Mouse (Mus musculus) MEL (cell line): Measurements from ENCODE around the gene Upk3a. TPM values are rescaled to one million over a fixed set of nuclear protein-coding genes. Genes with fewer than 3 reads are reported as not detected.

Experiments
- DNase-seq: peaks from one replicate; pipeline ENCODE4 v3.0.0; 2011; ENCODE audit warnings: low read depth, low spot score
- H3K27ac ChIP-seq: 2 replicates; pipeline ENCODE4 v1.5.1; 2012; ENCODE audit warnings: low read depth, mild to moderate bottlenecking, control low read depth, low read length, moderate library complexity; ENCODE audit not compliant: control insufficient read depth
- H3K27me3 ChIP-seq, 2 experiments: fragments of 150-350 bp in 1 of 2; sonication (generic) in 1 of 2; 2 replicates each; pipeline ENCODE4 v1.6.1; 2012; ENCODE audit warnings: low read length in 2 of 2, mild to moderate bottlenecking in 2 of 2, improper control_type of control experiment in 1 of 2, moderate library complexity in 1 of 2; ENCODE audit not compliant: insufficient read depth in 2 of 2, control insufficient read depth in 1 of 2
- H3K36me3 ChIP-seq, 2 experiments: 2 replicates each; pipeline ENCODE4 v1.6.1; 2012 to 2014; ENCODE audit warnings: low read length in 2 of 2, improper control_type of control experiment in 1 of 2, inconsistent platforms in 1 of 2, mild to moderate bottlenecking in 1 of 2; ENCODE audit not compliant: insufficient read depth in 2 of 2, control insufficient read depth in 1 of 2
- H3K4me1 ChIP-seq, 2 experiments: fragments of 150-350 bp in 1 of 2; sonication (generic) in 1 of 2; 2 replicates each; pipeline ENCODE4 v1.6.1; 2012; ENCODE audit warnings: low read length in 2 of 2, improper control_type of control experiment in 1 of 2, mild to moderate bottlenecking in 1 of 2; ENCODE audit not compliant: insufficient read depth in 2 of 2, control insufficient read depth in 1 of 2
- H3K4me3 ChIP-seq, 2 experiments: fragments of 150-350 bp in 1 of 2; sonication (generic) in 1 of 2; 2 replicates each; pipeline ENCODE4 v1.5.1; 2012; ENCODE audit warnings: low read depth in 2 of 2, low read length in 2 of 2, mild to moderate bottlenecking in 2 of 2, moderate library complexity in 2 of 2, control low read depth in 1 of 2, improper control_type of control experiment in 1 of 2; ENCODE audit not compliant: control insufficient read depth in 1 of 2, insufficient read depth in 1 of 2
- H3K79me2 ChIP-seq: 2 replicates; pipeline ENCODE4 v1.6.1; 2012; ENCODE audit warnings: mild to moderate bottlenecking, low read length, moderate library complexity; ENCODE audit not compliant: control insufficient read depth, poor library complexity, insufficient read depth
- H3K9ac ChIP-seq: 2 replicates; pipeline ENCODE4 v1.6.1; 2012; ENCODE audit warnings: low read depth, mild to moderate bottlenecking, control low read depth, low read length, moderate library complexity; ENCODE audit not compliant: control insufficient read depth, poor library complexity, severe bottlenecking
- H3K9me3 ChIP-seq: fragments of 150-350 bp; sonication (generic); replicated peaks from 2 replicates; pipeline ENCODE4 v1.6.1; 2012; ENCODE audit warnings: mild to moderate bottlenecking, low read length, improper control_type of control experiment, moderate library complexity; ENCODE audit not compliant: insufficient read depth
- BHLHE40 ChIP-seq: IDR thresholded peaks from 2 replicates; pipeline ENCODE4 v1.6.1; 2012; ENCODE audit warnings: low read depth, mild to moderate bottlenecking, inconsistent platforms, low read length, improper control_type of control experiment, borderline replicate concordance
- CHD2 ChIP-seq: IDR thresholded peaks from 2 replicates; pipeline ENCODE4 v1.6.1; 2011; ENCODE audit warnings: low read length, improper control_type of control experiment
- CTCF ChIP-seq, 3 experiments: IDR thresholded peaks in 2 of 3; conservative IDR thresholded peaks in 1 of 3; 2 replicates each; pipeline ENCODE4 v1.5.1; 2011 to 2012; ENCODE audit warnings: low read length in 3 of 3, low read depth in 2 of 3, mild to moderate bottlenecking in 2 of 3, improper control_type of control experiment in 1 of 3, inconsistent platforms in 1 of 3, mixed read lengths in 1 of 3, moderate library complexity in 1 of 3; ENCODE audit not compliant: control insufficient read depth in 1 of 3, insufficient read depth in 1 of 3, poor library complexity in 1 of 3, severe bottlenecking in 1 of 3
- E2F4 ChIP-seq: IDR thresholded peaks from 2 replicates; pipeline ENCODE4 v1.6.1; 2011; ENCODE audit warnings: low read depth, low read length, improper control_type of control experiment, borderline replicate concordance
- ELF1 ChIP-seq: IDR thresholded peaks from 2 replicates; pipeline ENCODE4 v1.6.1; 2014; ENCODE audit warnings: low read depth, mild to moderate bottlenecking, inconsistent platforms, low read length, improper control_type of control experiment, moderate library complexity
- ETS1 ChIP-seq: IDR thresholded peaks from 2 replicates; pipeline ENCODE4 v1.6.1; 2012; ENCODE audit warnings: low read depth, mild to moderate bottlenecking, inconsistent platforms, low read length, improper control_type of control experiment, moderate library complexity
- GABPA ChIP-seq: IDR thresholded peaks from 2 replicates; pipeline ENCODE4 v1.6.1; 2012; ENCODE audit warnings: low read depth, mild to moderate bottlenecking, inconsistent platforms, low read length, improper control_type of control experiment, moderate library complexity
- GATA1 ChIP-seq: IDR thresholded peaks from 2 replicates; pipeline ENCODE4 v1.6.1; 2011; ENCODE audit warnings: low read depth, low read length, improper control_type of control experiment
- HCFC1 ChIP-seq: IDR thresholded peaks from 2 replicates; pipeline ENCODE4 v1.6.1; 2012; ENCODE audit warnings: low read depth, mild to moderate bottlenecking, inconsistent platforms, low read length, improper control_type of control experiment, moderate library complexity
- MAX ChIP-seq: IDR thresholded peaks from 2 replicates; pipeline ENCODE4 v1.6.1; 2011; ENCODE audit warnings: low read length, improper control_type of control experiment
- MEF2A ChIP-seq: IDR thresholded peaks from 2 replicates; pipeline ENCODE4 v1.6.1; 2014; ENCODE audit warnings: low read depth, mild to moderate bottlenecking, inconsistent platforms, low read length, improper control_type of control experiment; ENCODE audit not compliant: poor library complexity, insufficient replicate concordance, severe bottlenecking; ENCODE audit errors: extremely low read depth
- MYC ChIP-seq: IDR thresholded peaks from 2 replicates; pipeline ENCODE4 v1.6.1; 2011; ENCODE audit warnings: low read depth, mild to moderate bottlenecking, low read length, improper control_type of control experiment, moderate library complexity
- NELFE ChIP-seq: IDR thresholded peaks from 2 replicates; pipeline ENCODE4 v1.6.1; 2011; ENCODE audit warnings: low read depth, low read length, improper control_type of control experiment
- NRF1 ChIP-seq: IDR thresholded peaks from 2 replicates; pipeline ENCODE4 v1.6.1; 2014; ENCODE audit warnings: low read depth, mild to moderate bottlenecking, inconsistent platforms, low read length, improper control_type of control experiment, moderate library complexity; ENCODE audit not compliant: poor library complexity, insufficient read depth, severe bottlenecking
- POLR2AphosphoS5 ChIP-seq: IDR thresholded peaks from 2 replicates; pipeline ENCODE4 v1.6.1; 2012; ENCODE audit warnings: low read depth, borderline replicate concordance, mild to moderate bottlenecking, inconsistent platforms, low read length, moderate library complexity, mixed read lengths
- RAD21 ChIP-seq: IDR thresholded peaks from 2 replicates; pipeline ENCODE4 v1.6.1; 2011; ENCODE audit warnings: mild to moderate bottlenecking, low read depth, low read length, improper control_type of control experiment
- SMC3 ChIP-seq: IDR thresholded peaks from 2 replicates; pipeline ENCODE4 v1.6.1; 2011; ENCODE audit warnings: low read depth, low read length, improper control_type of control experiment
- TBP ChIP-seq: IDR thresholded peaks from 2 replicates; pipeline ENCODE4 v1.8.0; 2011; ENCODE audit warnings: low read depth, low read length, improper control_type of control experiment
- TCF12 ChIP-seq: IDR thresholded peaks from 2 replicates; pipeline ENCODE4 v1.6.1; 2014; ENCODE audit warnings: low read depth, mild to moderate bottlenecking, inconsistent platforms, low read length, improper control_type of control experiment, moderate library complexity
- USF1 ChIP-seq: IDR thresholded peaks from 2 replicates; pipeline ENCODE4 v1.6.1; 2014; ENCODE audit warnings: low read depth, mild to moderate bottlenecking, inconsistent platforms, low read length, improper control_type of control experiment, moderate library complexity
- ZC3H11A ChIP-seq: IDR thresholded peaks from 2 replicates; pipeline ENCODE4 v1.6.1; 2012; ENCODE audit warnings: low read depth, mild to moderate bottlenecking, inconsistent platforms, low read length, improper control_type of control experiment
- ZKSCAN1 ChIP-seq: IDR thresholded peaks from 2 replicates; pipeline ENCODE4 v1.6.1; 2012; ENCODE audit warnings: low read depth, mild to moderate bottlenecking, inconsistent platforms, low read length, improper control_type of control experiment, moderate library complexity
- ZMIZ1 ChIP-seq: IDR thresholded peaks from 2 replicates; pipeline ENCODE4 v1.6.1; 2012; ENCODE audit warnings: low read depth, mild to moderate bottlenecking, inconsistent platforms, low read length, improper control_type of control experiment, moderate library complexity
- ZNF384 ChIP-seq: IDR thresholded peaks from 2 replicates; pipeline ENCODE4 v1.6.1; 2012; ENCODE audit warnings: low read depth, mild to moderate bottlenecking, inconsistent platforms, low read length, improper control_type of control experiment
- polyA plus RNA-seq, 2 experiments: library from polyadenylated mRNA; stranded (reverse) in 1 of 2; unstranded in 1 of 2; fragments of >175 nt in 1 of 2; fragments of >200 nt in 1 of 2; gene quantifications; 2 replicates each; pipeline versions ENCODE4 v1.2.1 to v1.2.4; 2012; ENCODE audit warnings: low replicate concordance in 2 of 2, low read depth in 1 of 2; ENCODE audit not compliant: insufficient read length in 2 of 2, insufficient read depth in 1 of 2, missing spikeins in 1 of 2
- total RNA-seq: library from RNA; depleted of rRNA; stranded (reverse); fragments of 300-350 nt; gene quantifications from 2 replicates; pipeline ENCODE4 v1.2.3, GENCODE M21; 2012

The Upk3a gene
- total and polyA plus RNA-seq, 3 experiments = not detected

- DNase-seq = no peak
- Histone ChIP-seq H3K4me3 (no peak overlapping the region), H3K36me3 (no peaks in the 10 kb centered on the region), H3K4me1 (no peaks in the 10 kb centered on the region), H3K79me2 (no peaks in the 10 kb centered on the region), H3K9me3 (no peaks in the 10 kb centered on the region), H3K27me3 (no peaks in the 10 kb centered on the region; a peak in 1 of 4 replicates), H3K27ac (no peak overlapping the region), H3K9ac (no peak overlapping the region)
- TF ChIP-seq E2F4 (no peak), ETS1 (no peak), NELFE (no peak), SMC3 (no peak), ELF1 (no peak), ZC3H11A (no peak), ZNF384 (no peak), MAX (no peak), RAD21 (no peak), NRF1 (no peak), BHLHE40 (no peak), CTCF (IDR thresholded peaks at IDR 0.05 in 2 of 3, conservative IDR thresholded peaks at IDR 0.05 in 1 of 3; ENCODE audit: control insufficient read depth in 1 of 3, insufficient read depth in 1 of 3, low read depth in 2 of 3, low read length in 3 of 3, poor library complexity in 1 of 3, severe bottlenecking in 1 of 3) (no peak), ZKSCAN1 (no peak)
Observed at GRCm38 (mm10) chr15:85015771-85016170, 1.2 kb upstream of the Upk3a start.

- no peaks in the 10 kb centered on the region for H3K4me1 ChIP-seq
- no peaks in the 10 kb centered on the region for H3K27me3 ChIP-seq
- TF ChIP-seq MYC = no peak
- no peak for TF ChIP-seq ETS1
- TF ChIP-seq ZC3H11A = no peak
- no peak for TF ChIP-seq GABPA
- no peak for TF ChIP-seq GATA1
- no peak for TF ChIP-seq ZMIZ1
- no peaks in the 10 kb centered on the region for H3K36me3 ChIP-seq
- H3K9me3 ChIP-seq = no peaks in the 10 kb centered on the region
- no peak overlapping the region for H3K27ac ChIP-seq
- no peak overlapping the region for H3K9ac ChIP-seq
- no peak for DNase-seq
- H3K79me2 ChIP-seq = no peaks in the 10 kb centered on the region
- H3K4me3 ChIP-seq = no peak overlapping the region
Observed at GRCm38 (mm10) chr15:85022211-85022610, 5.3 kb downstream of the Upk3a start.

GRCm38 (mm10) chr15:85026197-85026596, 9.3 kb downstream of the Upk3a start:
- H3K4me3 ChIP-seq = no peak overlapping the region
- TF ChIP-seq POLR2AphosphoS5 (no peak), SMC3 (no peak), TBP (no peak), HCFC1 (no peak), USF1 (no peak), ZKSCAN1 (no peak), MEF2A (no peak), TCF12 (no peak), CHD2 (no peak), ZMIZ1 (no peak)
- H3K27me3 ChIP-seq = no peaks in the 10 kb centered on the region
- H3K9me3 ChIP-seq = no peaks in the 10 kb centered on the region
- H3K4me1 ChIP-seq = no peaks in the 10 kb centered on the region
- no peak overlapping the region for H3K9ac ChIP-seq
- no peaks in the 10 kb centered on the region for H3K36me3 ChIP-seq
- no peak for DNase-seq
- H3K79me2 ChIP-seq = no peaks in the 10 kb centered on the region
- H3K27ac ChIP-seq = no peak overlapping the region
